Mouse (Mus musculus) MEL (cell line): ENCODE results near the gene Lyz1.

ENCODE experiments used
- CTCF ChIP-seq, 3 experiments: IDR thresholded peaks in 2 of 3; conservative IDR thresholded peaks in 1 of 3; 2 replicates each; pipeline ENCODE4 v1.5.1; 2011 to 2012; ENCODE audit warnings: low read length in 3 of 3, low read depth in 2 of 3, mild to moderate bottlenecking in 2 of 3, improper control_type of control experiment in 1 of 3, inconsistent platforms in 1 of 3, mixed read lengths in 1 of 3, moderate library complexity in 1 of 3; ENCODE audit not compliant: control insufficient read depth in 1 of 3, insufficient read depth in 1 of 3, poor library complexity in 1 of 3, severe bottlenecking in 1 of 3
- EP300 ChIP-seq, 2 experiments: IDR thresholded peaks; 2 replicates each; pipeline ENCODE4 v1.6.1; 2011; ENCODE audit warnings: improper control_type of control experiment in 2 of 2, low read length in 2 of 2, low read depth in 1 of 2, mild to moderate bottlenecking in 1 of 2
- GATA1 ChIP-seq: IDR thresholded peaks from 2 replicates; pipeline ENCODE4 v1.6.1; 2011; ENCODE audit warnings: low read depth, low read length, improper control_type of control experiment
- HCFC1 ChIP-seq: IDR thresholded peaks from 2 replicates; pipeline ENCODE4 v1.6.1; 2012; ENCODE audit warnings: low read depth, mild to moderate bottlenecking, inconsistent platforms, low read length, improper control_type of control experiment, moderate library complexity
- MAX ChIP-seq: IDR thresholded peaks from 2 replicates; pipeline ENCODE4 v1.6.1; 2011; ENCODE audit warnings: low read length, improper control_type of control experiment
- MXI1 ChIP-seq: IDR thresholded peaks from 2 replicates; pipeline ENCODE4 v1.6.1; 2011; ENCODE audit warnings: mild to moderate bottlenecking, low read depth, low read length, improper control_type of control experiment
- MYB ChIP-seq: IDR thresholded peaks from 2 replicates; pipeline ENCODE4 v1.6.1; 2011; ENCODE audit warnings: mild to moderate bottlenecking, low read depth, low read length, improper control_type of control experiment
- MYC ChIP-seq: IDR thresholded peaks from 2 replicates; pipeline ENCODE4 v1.6.1; 2011; ENCODE audit warnings: low read depth, mild to moderate bottlenecking, low read length, improper control_type of control experiment, moderate library complexity
- NRF1 ChIP-seq: IDR thresholded peaks from 2 replicates; pipeline ENCODE4 v1.6.1; 2014; ENCODE audit warnings: low read depth, mild to moderate bottlenecking, inconsistent platforms, low read length, improper control_type of control experiment, moderate library complexity; ENCODE audit not compliant: poor library complexity, insufficient read depth, severe bottlenecking
- POLR2A ChIP-seq, 2 experiments: IDR thresholded peaks; 2 replicates each; pipeline ENCODE4 v1.6.1; 2011 to 2012; ENCODE audit warnings: low read length in 2 of 2, mild to moderate bottlenecking in 2 of 2, control low read depth in 1 of 2, improper control_type of control experiment in 1 of 2, low read depth in 1 of 2, moderate library complexity in 1 of 2; ENCODE audit not compliant: control insufficient read depth in 1 of 2, insufficient read depth in 1 of 2, poor library complexity in 1 of 2
- USF1 ChIP-seq: IDR thresholded peaks from 2 replicates; pipeline ENCODE4 v1.6.1; 2014; ENCODE audit warnings: low read depth, mild to moderate bottlenecking, inconsistent platforms, low read length, improper control_type of control experiment, moderate library complexity
- ZNF384 ChIP-seq: IDR thresholded peaks from 2 replicates; pipeline ENCODE4 v1.6.1; 2012; ENCODE audit warnings: low read depth, mild to moderate bottlenecking, inconsistent platforms, low read length, improper control_type of control experiment

DNA sequence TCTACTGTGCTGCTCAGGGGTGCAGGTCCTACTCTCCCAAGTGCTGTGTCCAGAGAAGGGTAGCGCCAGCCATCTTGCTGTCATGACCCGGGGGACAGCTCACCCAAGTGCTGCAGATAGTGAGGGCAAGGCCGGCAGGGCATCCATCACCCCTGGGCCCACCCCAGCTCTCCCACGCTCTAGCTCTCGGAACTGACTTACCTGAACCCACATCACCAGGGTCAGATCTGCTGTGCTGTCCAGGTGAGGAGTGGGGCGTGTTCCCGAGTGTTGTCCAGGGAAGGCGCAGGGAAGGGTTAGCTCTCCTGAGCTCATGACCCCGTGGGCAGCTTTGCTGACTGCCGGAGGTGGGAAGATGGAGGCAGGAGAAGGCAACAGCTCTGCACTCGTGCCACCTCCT is 23.7 kb upstream of the Lyz1 start:
- no peak for TF ChIP-seq GATA1
- no peak for TF ChIP-seq MAX
- no peak for TF ChIP-seq CTCF (IDR thresholded peaks at IDR 0.05 in 2 of 3, conservative IDR thresholded peaks at IDR 0.05 in 1 of 3; ENCODE audit: control insufficient read depth in 1 of 3, insufficient read depth in 1 of 3, low read depth in 2 of 3, low read length in 3 of 3, poor library complexity in 1 of 3, severe bottlenecking in 1 of 3)
- TF ChIP-seq ZNF384: no peak
- TF ChIP-seq MYB: no peak
- no peak for TF ChIP-seq EP300 (IDR thresholded peaks at IDR 0.05; ENCODE audit: low read depth in 1 of 2, low read length in 2 of 2)
- TF ChIP-seq POLR2A (IDR thresholded peaks at IDR 0.05; ENCODE audit: control insufficient read depth in 1 of 2, insufficient read depth in 1 of 2, low read depth in 1 of 2, low read length in 2 of 2, poor library complexity in 1 of 2): no peak
- no peak for TF ChIP-seq NRF1
- TF ChIP-seq MXI1: no peak
- TF ChIP-seq MYC: no peak
- TF ChIP-seq USF1: no peak
- TF ChIP-seq HCFC1: no peak
